Mouse (Mus musculus) left cerebral cortex, adult 18-20 months (tissue): ENCODE measurements around the gene Gm20877. TPM values are rescaled to one million over a fixed set of nuclear protein-coding genes. Genes with fewer than 3 reads are reported as not detected.
"Not testable (repeated sequence)": the region's sequence is repeated elsewhere in the genome, so short reads cannot be mapped to it uniquely, and the experiment has no call there.

Experiments
- DNase-seq, 2 experiments: peaks; one replicate each; pipeline ENCODE4 v3.0.0; 2021 to 2022; ENCODE audit warnings: low spot score in 2 of 2, mixed read lengths in 1 of 2
- long read RNA-seq, 2 experiments: library from polyadenylated mRNA; stranded (forward); transcript quantifications; one replicate each; pipeline ENCODE4 v2.0.0; 2021
- total RNA-seq, 2 experiments: library from RNA; stranded (reverse); gene quantifications; 2 replicates each; pipeline ENCODE4 v1.2.3; 2021

Gm20877 gene
- not detected for total RNA-seq
- long read RNA-seq, experiment 1: 0 reads
- long read RNA-seq, experiment 2: 0 reads

- not testable (repeated sequence) for DNase-seq
These were observed at the start of gene Gm20877 for GRCm38 (mm10) chrY:17093573-17093972. TSS of gene Gm20877 (plus strand) at chrY:17093873.
